Mouse (Mus musculus) frontal cortex, adult 2 months (tissue): ENCODE measurements around the gene Edn2. TPM values are rescaled to one million over a fixed set of nuclear protein-coding genes. Genes with fewer than 3 reads are reported as not detected.

Experiments used
- DNase-seq, 2 experiments: peaks; one replicate each; pipeline ENCODE4 v3.0.0; 2022; ENCODE audit warnings: low spot score in 1 of 2; ENCODE audit errors: extremely low spot score in 1 of 2
- polyA plus RNA-seq: library from polyadenylated mRNA; depleted of rRNA; stranded (reverse); fragments of >200 nt; gene quantifications from 2 replicates; pipeline ENCODE4 v1.2.3, GENCODE M21; 2012

Gene Edn2
- polyA plus RNA-seq, 1 experiment: 0.06 TPM

- no peak for DNase-seq
Measured at GRCm38 (mm10) chr4:120152648-120153047, 8.4 kb upstream of the Edn2 start.

GRCm38 (mm10) chr4:120153736-120154135 is 7.3 kb upstream of the Edn2 start:
- no peak for DNase-seq

GRCm38 (mm10) chr4:120158714-120159310 is 2.2 kb upstream of the Edn2 start:
- no peak for DNase-seq

- DNase-seq: no peak
Measured at GRCm38 (mm10) chr4:120162586-120162985, 1.6 kb downstream of the Edn2 start.

GRCm38 (mm10) chr4:120163242-120163641 is 2.2 kb downstream of the Edn2 start:
- peak in 1 of 2 experiments; percentile 79 for DNase-seq

- no peak for DNase-seq
Measured at GRCm38 (mm10) chr4:120164316-120164715, 3.3 kb downstream of the Edn2 start.

- DNase-seq: no peak
Measured at GRCm38 (mm10) chr4:120167778-120168177, 6.8 kb downstream of the Edn2 start.

- DNase-seq: no peak
Measured at GRCm38 (mm10) chr4:120168346-120168745, 7.3 kb downstream of the Edn2 start.

GRCm38 (mm10) chr4:120170387-120170936 is 9.5 kb downstream of the Edn2 start:
- DNase-seq: no peak

- DNase-seq: peak in 1 of 2 experiments; percentile 52
Measured at GRCm38 (mm10) chr4:120172050-120172684, 11.2 kb downstream of the Edn2 start.

GRCm38 (mm10) chr4:120179123-120179522 is 18.1 kb downstream of the Edn2 start:
- no peak for DNase-seq

GRCm38 (mm10) chr4:120180535-120180934 is 19.5 kb downstream of the Edn2 start:
- DNase-seq: no peak

- DNase-seq: no peak
Measured at GRCm38 (mm10) chr4:120184374-120184991, 23.5 kb downstream of the Edn2 start.

- DNase-seq: no peak
Measured at GRCm38 (mm10) chr4:120186441-120186840, 25.4 kb downstream of the Edn2 start.

- no peak for DNase-seq
Measured at GRCm38 (mm10) chr4:120186934-120187333, 25.9 kb downstream of the Edn2 start.

GRCm38 (mm10) chr4:120188204-120188603 is 27.2 kb downstream of the Edn2 start:
- DNase-seq: no peak

- peak; percentile 67 to 80 for DNase-seq
Measured at GRCm38 (mm10) chr4:120188651-120189161, 27.7 kb downstream of the Edn2 start.

- DNase-seq: peak; percentile 25 to 60
Measured at GRCm38 (mm10) chr4:120189941-120190340, 28.9 kb downstream of the Edn2 start.

- no peak for DNase-seq
Measured at GRCm38 (mm10) chr4:120191987-120192386, 31.0 kb downstream of the Edn2 start.

GRCm38 (mm10) chr4:120194026-120194425 is 33.0 kb downstream of the Edn2 start:
- no peak for DNase-seq

- DNase-seq: no peak
Measured at GRCm38 (mm10) chr4:120194965-120195364, 34.0 kb downstream of the Edn2 start.
